ENCODE assay signal across 8 mouse cellular contexts in the genomic region with DNA sequence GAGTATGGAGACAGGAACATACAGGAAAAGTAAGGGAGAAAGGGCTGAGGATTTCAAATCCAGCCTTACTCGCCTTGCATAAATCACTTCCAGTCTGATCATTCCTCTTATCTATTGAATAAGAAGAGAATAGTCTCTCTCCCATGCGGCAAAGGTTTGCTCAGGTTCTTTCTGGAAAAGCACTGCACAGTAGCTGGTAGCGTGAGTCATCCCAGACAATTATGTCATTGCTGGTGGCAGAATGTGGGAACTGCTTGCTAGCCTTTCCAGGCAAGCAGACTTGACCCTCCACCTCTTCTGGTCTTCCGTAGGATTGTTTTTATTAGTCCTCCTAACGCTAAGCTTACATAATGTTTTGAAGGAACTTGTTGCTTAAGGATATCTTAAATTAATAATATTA.
A peak's percentile ranks its signal among the peaks of the same experiment; 100 is the strongest.
DNase-seq lines count a peak whose midpoint lies in the region; ATAC-seq and TF ChIP-seq lines count a peak whose summit lies in the region.

No protein-coding gene starts in this region.

- H3K9me3 ChIP-seq in hindbrain, embryonic 10.5 days, result no peaks in the 10 kb centered on the region
- H3K9me3 ChIP-seq in hindbrain, embryonic 11.5 days (ENCODE audit: control insufficient read depth, low read length), result no peaks in the 10 kb centered on the region
- no peaks in the 10 kb centered on the region for H3K9me3 ChIP-seq in intestine, embryonic 15.5 days

- no peak for TF ChIP-seq POLR2A in olfactory bulb, adult 2 months (IDR thresholded peaks at IDR 0.05; ENCODE audit: insufficient read depth, low read depth, low read length)

- POLR2A ChIA-PET in Patski (lab: Charles Lee), result interaction anchor here (0.6 to 1.2 kb wide), 2 partner anchors 31 to 130 kb away, joined by 3 read pairs; no protein-coding TSS in a partner anchor

- H3K27me3 ChIP-seq in hindbrain, embryonic 10.5 days (ENCODE audit: insufficient read depth, poor library complexity, severe bottlenecking), result no peaks in the 10 kb centered on the region
- no peaks in the 10 kb centered on the region for H3K27me3 ChIP-seq in hindbrain, embryonic 11.5 days (ENCODE audit: control insufficient read depth, insufficient read depth, low read length)
- H3K27me3 ChIP-seq in Patski, result no peaks in the 10 kb centered on the region
- H3K27me3 ChIP-seq in intestine, embryonic 15.5 days (replicated peaks), result no peaks in the 10 kb centered on the region

- no peak for TF ChIP-seq CTCF in Patski (IDR thresholded peaks at IDR 0.05)
- TF ChIP-seq CTCF in olfactory bulb, adult 2 months (IDR thresholded peaks at IDR 0.05; ENCODE audit: insufficient read depth, low read depth, low read length), result no peak

- H3K4me2 ChIP-seq in hindbrain, embryonic 11.5 days (replicated peaks; ENCODE audit: low read depth, low read length), result no peak overlapping the region
- no peak overlapping the region for H3K4me2 ChIP-seq in intestine, embryonic 15.5 days (replicated peaks)

- in situ Hi-C loops in Patski (cut with MboI; ENCODE audit: low pct_unique_long_range_greater_than_20kb), result no loop called here

- WGBS in hindbrain, embryonic 10.5 days, result 64% methylated on average over 5 of the region's 5 CpGs
- WGBS in hindbrain, embryonic 11.5 days, result 59% methylated on average over 5 of the region's 5 CpGs
- 24% methylated on average over 5 of the region's 5 CpGs for WGBS in intestine, embryonic 15.5 days
- 30% methylated on average over 5 of the region's 5 CpGs for WGBS in olfactory bulb, adult 2 months

- H3K4me1 ChIP-seq in hindbrain, embryonic 10.5 days (replicated peaks), result peaks cover 52% of the 10 kb centered on the region
- 0 out of 2 replicates have a peak, but pooled peaks cover 3% of the 10 kb centered on the region for H3K4me1 ChIP-seq in hindbrain, embryonic 11.5 days (replicated peaks; ENCODE audit: control insufficient read depth, insufficient read depth, low read length)
- 0 out of 2 replicates have a peak, but pooled peaks cover 3% of the 10 kb centered on the region for H3K4me1 ChIP-seq in intestine, embryonic 15.5 days (replicated peaks)
- peaks cover 10% of the 10 kb centered on the region for H3K4me1 ChIP-seq in olfactory bulb, adult 2 months (ENCODE audit: control insufficient read depth, insufficient read depth, low read length)

- H3K36me3 ChIP-seq in hindbrain, embryonic 10.5 days, result no peaks in the 10 kb centered on the region
- H3K36me3 ChIP-seq in hindbrain, embryonic 11.5 days (ENCODE audit: control insufficient read depth, insufficient read depth, low read length), result no peaks in the 10 kb centered on the region
- H3K36me3 ChIP-seq in intestine, embryonic 15.5 days, result no peaks in the 10 kb centered on the region

- no peak for ATAC-seq in hindbrain, embryonic 11.5 days (ENCODE audit: low FRiP score)
- ATAC-seq in Patski, result no peak
- peak; percentile 35; the same call in 1 of the 2 replicates for ATAC-seq in intestine, embryonic 15.5 days

- no peak overlapping the region for H3K9ac ChIP-seq in hindbrain, embryonic 11.5 days (ENCODE audit: low read depth, low read length)
- no peak overlapping the region for H3K9ac ChIP-seq in intestine, embryonic 15.5 days

- peak overlapping the region; percentile 46; the same call in 1 of the 2 replicates for H3K27ac ChIP-seq in hindbrain, embryonic 10.5 days
- H3K27ac ChIP-seq in hindbrain, embryonic 11.5 days (ENCODE audit: low read depth, low read length), result no peak overlapping the region
- H3K27ac ChIP-seq in intestine, embryonic 15.5 days, result no peak overlapping the region
- peak overlapping the region; percentile 73 for H3K27ac ChIP-seq in olfactory bulb, adult 2 months (ENCODE audit: insufficient read depth, low read depth, low read length)

- no peak for DNase-seq in hindbrain, embryonic 10.5 days (ENCODE audit: low spot score)
- no peak for DNase-seq in hindbrain, embryonic 11.5 days (ENCODE audit: low spot score)
- peak; percentile 59 for DNase-seq in Patski (ENCODE audit: low read depth, low spot score)
- DNase-seq in cerebellum, adult 9-11 months, result peak; percentile 65
- DNase-seq in frontal cortex, postnatal 10 days (ENCODE audit: low spot score in 2 of 2), result no peak
- DNase-seq in ovary, postnatal 10 days (ENCODE audit: low spot score), result no peak

- H3K4me3 ChIP-seq in hindbrain, embryonic 10.5 days, result no peak overlapping the region
- no peak overlapping the region for H3K4me3 ChIP-seq in hindbrain, embryonic 11.5 days (ENCODE audit: low read depth, low read length)
- no peak overlapping the region for H3K4me3 ChIP-seq in intestine, embryonic 15.5 days (replicated peaks)
- H3K4me3 ChIP-seq in olfactory bulb, adult 2 months (ENCODE audit: insufficient read depth, low read depth, low read length), result no peak overlapping the region

- CTCF ChIA-PET in Patski (lab: Charles Lee), result interaction anchor here (1.1 kb wide), 1 partner anchor 10 kb away, joined by 4 read pairs; no protein-coding TSS in a partner anchor

Comparison
In these comparisons a context has a peak if more than half of its experiments do, and no peak if none do; other contexts are left out.
1. H3K27ac ChIP-seq: peak in hindbrain, embryonic 10.5 days (single experiment) and olfactory bulb, adult 2 months (single experiment); none in hindbrain, embryonic 11.5 days (single experiment) and intestine, embryonic 15.5 days (single experiment).
2. DNase-seq: peak in Patski (single experiment) and cerebellum, adult 9-11 months (single experiment); none in hindbrain, embryonic 10.5 days (single experiment), hindbrain, embryonic 11.5 days (single experiment), frontal cortex, postnatal 10 days (0 of 2) and ovary, postnatal 10 days (single experiment).